Mouse (Mus musculus) liver, adult 2 months (tissue): ENCODE measurements at regions not wholly inside any gene's neighbourhood (a gene's known extent, or its start where the extent isn't known, plus 50 kb on each side); places are given as distances from the start of the nearest gene placed in this dataset.

Experiments used
- CTCF ChIP-seq: fragments of 200-500 bp; IDR thresholded peaks from 2 replicates; pipeline ENCODE4 v1.5.1; 2011; ENCODE audit warnings: low read depth, low read length, control low read depth
- POLR2A ChIP-seq: fragments of 200-500 bp; IDR thresholded peaks from 2 replicates; pipeline ENCODE4 v1.6.1; 2011; ENCODE audit warnings: low read length, control low read depth; ENCODE audit not compliant: insufficient read depth; ENCODE audit errors: extremely low read depth

- TF ChIP-seq CTCF (no peak), POLR2A (no peak)
Observed at GRCm38 (mm10) chr1:194030651-194031228, 587.3 kb upstream of the Plxna2 start.
